Mouse (Mus musculus) liver, adult 2 months (tissue): ENCODE measurements around the gene Atp2a1. TPM values are rescaled to one million over a fixed set of nuclear protein-coding genes. Genes with fewer than 3 reads are reported as not detected.

Source experiments
- DNase-seq: peaks from one replicate; pipeline ENCODE4 v3.0.0-alpha.2; 2011; ENCODE audit warnings: low read depth, low spot score; ENCODE audit errors: extremely low read depth
- H3K27ac ChIP-seq: fragments of 200-500 bp; replicated peaks from 2 replicates; pipeline ENCODE4 v1.5.1; 2012; ENCODE audit warnings: low read depth, mild to moderate bottlenecking, control low read depth, inconsistent platforms, low read length; ENCODE audit not compliant: insufficient read depth
- H3K27me3 ChIP-seq: fragments of 200-500 bp; 2 replicates; pipeline ENCODE4 v1.6.1; 2012; ENCODE audit warnings: mild to moderate bottlenecking, moderate library complexity, low read length, inconsistent platforms; ENCODE audit not compliant: control insufficient read depth, insufficient read depth
- H3K36me3 ChIP-seq: fragments of 200-500 bp; 2 replicates; pipeline ENCODE4 v1.6.1; 2012; ENCODE audit warnings: low read length, inconsistent platforms; ENCODE audit not compliant: control insufficient read depth, insufficient read depth
- H3K4me1 ChIP-seq: fragments of 200-500 bp; 2 replicates; pipeline ENCODE4 v1.6.1; 2011; ENCODE audit warnings: low read length; ENCODE audit not compliant: control insufficient read depth, insufficient read depth
- H3K4me3 ChIP-seq: fragments of 200-500 bp; 2 replicates; pipeline ENCODE4 v1.5.1; 2011; ENCODE audit warnings: low read depth, mild to moderate bottlenecking, control low read depth, low read length, moderate library complexity; ENCODE audit not compliant: insufficient read depth
- H3K79me2 ChIP-seq: fragments of 200-500 bp; 2 replicates; pipeline ENCODE4 v1.6.1; 2012; ENCODE audit warnings: inconsistent platforms, mild to moderate bottlenecking, low read length, moderate library complexity; ENCODE audit not compliant: control insufficient read depth, insufficient read depth
- H3K9ac ChIP-seq: fragments of 200-500 bp; 2 replicates; pipeline ENCODE4 v1.6.1; 2012; ENCODE audit warnings: low read depth, mild to moderate bottlenecking, control low read depth, inconsistent platforms, low read length
- CTCF ChIP-seq: fragments of 200-500 bp; IDR thresholded peaks from 2 replicates; pipeline ENCODE4 v1.5.1; 2011; ENCODE audit warnings: low read depth, low read length, control low read depth
- POLR2A ChIP-seq: fragments of 200-500 bp; IDR thresholded peaks from 2 replicates; pipeline ENCODE4 v1.6.1; 2011; ENCODE audit warnings: low read length, control low read depth; ENCODE audit not compliant: insufficient read depth; ENCODE audit errors: extremely low read depth
- WGBS: fragments of 180-500 bp; shearing (Covaris S2); methylation state at CpG from one replicate; pipeline ENCODE4 v1.1.7; 2018; 5-methylcytosine and 5-hydroxymethylcytosine counted together
- polyA plus RNA-seq: library from polyadenylated mRNA; depleted of rRNA; stranded (reverse); fragments of >200 nt; gene quantifications from 2 replicates; pipeline ENCODE4 v1.2.3, GENCODE M21; 2012
- total RNA-seq: library from RNA; depleted of rRNA; stranded (reverse); fragments of >200 nt; gene quantifications from 2 replicates; pipeline ENCODE4 v1.2.3, GENCODE M21; 2014

Gene Atp2a1
- total and polyA plus RNA-seq, 2 experiments: 0.34 to 5.0 TPM

DNA sequence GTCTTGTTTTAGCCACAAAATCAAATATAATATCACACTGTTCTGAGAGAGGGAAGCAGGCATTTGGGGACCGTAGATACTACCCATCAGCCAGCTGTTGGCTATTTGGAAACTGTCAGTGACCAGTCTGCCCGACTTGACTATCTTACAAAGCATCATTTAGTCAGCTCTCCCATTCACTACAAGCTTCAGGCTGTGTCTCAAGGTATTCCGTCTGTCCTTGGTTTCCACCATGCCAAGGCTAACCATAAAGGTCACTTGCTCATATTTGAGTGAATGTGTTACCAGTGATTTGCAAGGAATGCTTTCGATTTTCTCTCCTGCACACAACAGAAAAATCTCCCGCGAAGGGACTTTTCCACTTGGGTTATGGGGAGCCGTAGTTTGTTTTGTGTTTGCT, 28.2 kb downstream of the Atp2a1 start:
- H3K9ac ChIP-seq: no peak overlapping the region
- no peak for TF ChIP-seq CTCF
- no peak for TF ChIP-seq POLR2A
- H3K27me3 ChIP-seq: no peaks in the 10 kb centered on the region
- H3K36me3 ChIP-seq: peaks cover 17% of the 10 kb centered on the region
- peaks cover 4% of the 10 kb centered on the region for H3K4me1 ChIP-seq
- no peaks in the 10 kb centered on the region for H3K79me2 ChIP-seq
- 94% methylated on average over 7 of the region's 7 CpGs for WGBS
- H3K27ac ChIP-seq: no peak overlapping the region
- no peak overlapping the region for H3K4me3 ChIP-seq
- DNase-seq: no peak

DNA sequence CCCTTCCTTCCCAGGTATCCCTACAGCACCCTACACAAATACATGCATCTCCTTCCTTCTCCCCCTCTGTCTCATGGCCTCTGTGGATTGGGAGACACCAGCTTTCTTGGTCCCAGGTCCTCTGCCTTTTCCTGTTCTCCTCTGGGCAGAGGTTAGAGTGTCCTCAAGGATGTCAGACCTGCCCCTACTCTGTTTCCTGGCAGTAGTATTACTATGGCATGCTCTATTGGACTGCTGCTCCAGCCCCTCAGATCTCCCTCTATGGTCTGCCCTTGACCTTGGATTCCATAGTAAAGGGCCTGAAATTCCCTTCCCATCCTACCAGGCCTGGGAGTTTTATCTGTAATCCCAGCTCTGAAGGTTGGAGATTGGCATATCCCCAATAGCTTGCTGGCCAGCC, 32.7 kb downstream of the Atp2a1 start:
- peaks cover 17% of the 10 kb centered on the region for H3K36me3 ChIP-seq
- TF ChIP-seq CTCF (no peak), POLR2A (no peak)
- peaks cover 8% of the 10 kb centered on the region for H3K4me1 ChIP-seq
- H3K4me3 ChIP-seq: no peak overlapping the region
- H3K79me2 ChIP-seq: no peaks in the 10 kb centered on the region
- H3K27me3 ChIP-seq: no peaks in the 10 kb centered on the region
- peak; percentile 72 for DNase-seq
- no peak overlapping the region for H3K9ac ChIP-seq
- H3K27ac ChIP-seq: no peak overlapping the region

DNA sequence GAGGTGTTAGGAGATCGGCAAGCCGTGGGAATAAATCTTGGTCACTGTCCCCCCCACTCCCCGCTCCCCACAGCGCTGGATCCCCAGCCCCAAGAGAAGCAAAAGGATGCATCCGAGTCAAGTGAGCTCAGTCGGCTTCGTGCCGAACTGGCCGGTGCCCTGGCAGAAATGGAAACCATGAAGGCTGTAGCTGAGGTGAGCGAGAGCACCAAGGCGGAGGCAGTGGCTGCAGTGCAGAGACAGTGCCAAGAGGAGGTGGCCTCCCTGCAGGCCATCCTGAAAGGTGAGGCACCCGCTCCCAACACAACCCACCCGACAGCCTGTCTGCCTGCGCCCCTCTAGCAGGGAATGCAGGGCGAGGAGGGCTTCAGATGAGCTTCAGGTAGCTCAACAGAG, 33.4 kb downstream of the Atp2a1 start:
- no peak for TF ChIP-seq POLR2A
- TF ChIP-seq CTCF: no peak
- WGBS: 26% methylated on average over 15 of the region's 15 CpGs
- H3K4me1 ChIP-seq: peaks cover 8% of the 10 kb centered on the region
- H3K27me3 ChIP-seq: no peaks in the 10 kb centered on the region
- no peak for DNase-seq
- no peaks in the 10 kb centered on the region for H3K79me2 ChIP-seq
- H3K4me3 ChIP-seq: peak overlapping the region; percentile 79
- H3K36me3 ChIP-seq: peaks cover 11% of the 10 kb centered on the region
- H3K27ac ChIP-seq: no peak overlapping the region
- peak overlapping the region; percentile 14; the same call in 1 of the 2 replicates for H3K9ac ChIP-seq

DNA sequence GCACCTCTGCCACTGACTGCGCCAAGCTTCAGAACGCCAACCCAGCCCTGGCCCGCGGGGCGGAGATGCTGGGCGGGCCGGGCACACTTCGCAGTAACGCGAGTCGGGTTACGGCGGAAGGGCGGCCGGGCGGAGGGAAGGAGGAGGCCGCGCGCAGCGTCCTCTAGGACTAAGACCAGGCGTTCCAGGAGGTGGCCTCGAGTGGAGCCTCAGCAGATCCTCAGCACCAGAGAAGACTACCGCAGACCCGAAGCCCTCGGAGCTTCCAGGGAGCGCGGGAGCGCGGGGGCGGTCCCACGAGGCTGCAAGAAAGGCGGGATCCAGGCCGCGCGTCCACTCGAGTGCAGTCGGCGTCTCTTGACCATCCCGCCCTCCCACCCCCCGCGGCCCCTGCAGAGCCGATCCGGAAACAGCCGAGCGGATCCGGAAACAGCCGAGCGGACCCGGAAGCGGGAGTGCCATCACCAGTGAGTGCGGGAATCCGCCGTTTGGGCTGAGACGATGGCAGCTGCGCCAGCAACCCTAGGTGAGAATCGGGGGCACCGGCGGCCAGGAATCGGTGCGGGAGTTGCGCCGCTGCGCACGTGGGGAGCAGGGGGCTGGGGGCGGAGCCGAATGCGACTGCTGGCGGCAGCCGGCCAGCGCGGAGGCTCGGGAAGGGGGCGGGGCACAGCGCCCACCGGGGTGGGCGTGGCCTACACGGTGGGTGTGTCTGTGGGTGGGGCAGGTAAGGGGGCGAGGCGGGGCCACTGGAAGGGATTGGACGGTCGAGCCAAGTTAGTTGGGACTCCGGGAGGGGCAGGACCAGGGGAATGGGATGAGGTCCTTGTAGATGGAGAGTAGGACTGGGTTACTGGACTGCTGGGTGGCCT, 34.0 kb downstream of the Atp2a1 start, which contains the start of gene Rabep2:
Gene Rabep2 (plus strand): TSS at position 129 of the 872 bp plus-strand sequence.
- 2% methylated on average over 81 of the region's 82 CpGs for WGBS
- H3K4me3 ChIP-seq: peak within 1 kb of the TSS; percentile 79
- peaks cover 8% of the 10 kb centered on the region for H3K4me1 ChIP-seq
- H3K79me2 ChIP-seq: no peaks in the 10 kb centered on the region
- TF ChIP-seq POLR2A: 0 out of 2 replicates have a peak, but pooled peaks have one; percentile 8
- TF ChIP-seq CTCF: no peak
- DNase-seq: peak; percentile 66
- H3K9ac ChIP-seq: peak within 1 kb of the TSS; percentile 84
- no peaks in the 10 kb centered on the region for H3K27me3 ChIP-seq
- H3K27ac ChIP-seq: peak within 1 kb of the TSS; percentile 81
- peaks cover 7% of the 10 kb centered on the region; the same call in 1 of the 2 replicates for H3K36me3 ChIP-seq

DNA sequence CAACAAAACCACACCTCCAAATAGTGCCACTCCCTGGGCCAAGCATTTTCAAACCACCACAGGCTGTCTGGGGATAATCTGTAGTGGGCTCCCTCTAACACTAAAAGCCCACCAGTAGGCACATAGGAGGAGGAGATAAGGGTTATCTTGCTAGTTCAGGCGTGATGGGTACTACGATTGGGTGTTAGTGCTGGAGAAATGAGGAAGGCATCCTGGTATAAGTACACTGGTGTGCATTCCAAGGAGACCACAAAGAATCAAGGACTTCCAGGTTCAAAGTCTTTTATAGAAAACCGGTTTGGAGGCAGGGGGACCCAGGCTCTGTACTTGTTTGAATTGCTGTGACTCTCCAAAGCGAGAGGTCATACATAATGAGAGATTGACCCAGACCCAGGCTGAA, 34.8 kb downstream of the Atp2a1 start:
- Histone ChIP-seq H3K79me2 (no peaks in the 10 kb centered on the region), H3K4me3 (peak overlapping the region; percentile 79), H3K4me1 (peaks cover 8% of the 10 kb centered on the region), H3K27me3 (no peaks in the 10 kb centered on the region), H3K27ac (peak overlapping the region; percentile 81; the same call in 1 of the 2 replicates), H3K36me3 (peaks cover 5% of the 10 kb centered on the region; the same call in 1 of the 2 replicates), H3K9ac (peak overlapping the region; percentile 78)
- WGBS: 56% methylated on average over 4 of the region's 4 CpGs
- no peak for DNase-seq
- TF ChIP-seq POLR2A (no peak), CTCF (no peak)

DNA sequence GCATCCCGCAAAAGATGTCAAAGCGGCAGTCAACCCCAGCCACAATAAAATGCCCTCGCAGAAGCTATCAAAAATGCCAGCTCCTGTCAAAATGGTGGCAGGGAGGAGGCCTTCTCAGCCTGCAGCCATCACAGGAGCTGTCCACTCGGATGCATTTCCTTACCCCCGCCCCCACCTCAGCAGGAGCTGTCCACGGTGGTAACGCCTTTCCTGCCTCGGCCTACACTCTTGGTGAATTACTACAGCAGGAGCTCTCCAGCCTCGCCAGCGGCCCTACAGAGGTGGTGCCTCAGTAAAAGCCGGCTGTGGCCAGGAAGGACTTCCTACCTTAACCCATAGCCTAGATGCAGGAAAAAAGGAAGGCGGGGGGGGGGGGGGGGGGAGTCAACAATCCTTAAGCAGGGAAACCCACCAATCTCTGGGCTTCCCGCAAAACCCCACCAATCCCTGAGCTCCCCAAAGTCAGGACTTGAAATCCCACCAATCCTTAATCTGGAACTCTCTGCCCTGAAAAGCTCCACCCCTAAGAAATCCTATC, 35.5 kb downstream of the Atp2a1 start:
- DNase-seq: no peak
- H3K27ac ChIP-seq: no peak overlapping the region
- no peaks in the 10 kb centered on the region for H3K27me3 ChIP-seq
- 58% methylated on average over 12 of the region's 13 CpGs for WGBS
- H3K36me3 ChIP-seq: peaks cover 4% of the 10 kb centered on the region; the same call in 1 of the 2 replicates
- TF ChIP-seq CTCF (no peak), POLR2A (no peak)
- H3K79me2 ChIP-seq: no peaks in the 10 kb centered on the region
- no peak overlapping the region for H3K4me3 ChIP-seq
- peaks cover 8% of the 10 kb centered on the region for H3K4me1 ChIP-seq
- H3K9ac ChIP-seq: no peak overlapping the region
